Mouse (Mus musculus) kidney, postnatal 10 days (tissue): ENCODE measurements around the gene Parg.

Experiments
- DNase-seq: peaks from one replicate; pipeline ENCODE4 v3.0.0; 2021; ENCODE audit warnings: mixed read lengths

Parg gene

GRCm38 (mm10) chr14:32321732-32322685 lies 120.3 kb downstream of the Parg start, which contains the start of gene Ogdhl:
Gene Ogdhl, plus strand, starts transcription at chr14:32322019.
- DNase-seq: peak; percentile 90

- DNase-seq: no peak
These were observed 121.5 kb downstream of the Parg start for GRCm38 (mm10) chr14:32323221-32323620.

- no peak for DNase-seq
These were observed 125.6 kb downstream of the Parg start for GRCm38 (mm10) chr14:32327366-32327765.

GRCm38 (mm10) chr14:32332515-32333445 lies 131.0 kb downstream of the Parg start:
- no peak for DNase-seq

GRCm38 (mm10) chr14:32336021-32336420 lies 134.3 kb downstream of the Parg start:
- no peak for DNase-seq

- DNase-seq: no peak
These were observed 134.8 kb downstream of the Parg start for GRCm38 (mm10) chr14:32336547-32336946.

GRCm38 (mm10) chr14:32341823-32342222 lies 140.1 kb downstream of the Parg start:
- no peak for DNase-seq

- no peak for DNase-seq
These were observed 142.4 kb downstream of the Parg start for GRCm38 (mm10) chr14:32344176-32344575.

- no peak for DNase-seq
These were observed 142.9 kb downstream of the Parg start for GRCm38 (mm10) chr14:32344694-32345093.
